Mouse (Mus musculus) frontal cortex, adult 2 months (tissue): ENCODE data around the gene Zfp800. TPM values are rescaled to one million over a fixed set of nuclear protein-coding genes. Genes with fewer than 3 reads are reported as not detected.

Source experiments
- DNase-seq, 2 experiments: peaks; one replicate each; pipeline ENCODE4 v3.0.0; 2022; ENCODE audit warnings: low spot score in 1 of 2; ENCODE audit errors: extremely low spot score in 1 of 2
- polyA plus RNA-seq: library from polyadenylated mRNA; depleted of rRNA; stranded (reverse); fragments of >200 nt; gene quantifications from 2 replicates; pipeline ENCODE4 v1.2.3, GENCODE M21; 2012

The Zfp800 gene
- polyA plus RNA-seq, 1 experiment, result 7.2 TPM

DNA sequence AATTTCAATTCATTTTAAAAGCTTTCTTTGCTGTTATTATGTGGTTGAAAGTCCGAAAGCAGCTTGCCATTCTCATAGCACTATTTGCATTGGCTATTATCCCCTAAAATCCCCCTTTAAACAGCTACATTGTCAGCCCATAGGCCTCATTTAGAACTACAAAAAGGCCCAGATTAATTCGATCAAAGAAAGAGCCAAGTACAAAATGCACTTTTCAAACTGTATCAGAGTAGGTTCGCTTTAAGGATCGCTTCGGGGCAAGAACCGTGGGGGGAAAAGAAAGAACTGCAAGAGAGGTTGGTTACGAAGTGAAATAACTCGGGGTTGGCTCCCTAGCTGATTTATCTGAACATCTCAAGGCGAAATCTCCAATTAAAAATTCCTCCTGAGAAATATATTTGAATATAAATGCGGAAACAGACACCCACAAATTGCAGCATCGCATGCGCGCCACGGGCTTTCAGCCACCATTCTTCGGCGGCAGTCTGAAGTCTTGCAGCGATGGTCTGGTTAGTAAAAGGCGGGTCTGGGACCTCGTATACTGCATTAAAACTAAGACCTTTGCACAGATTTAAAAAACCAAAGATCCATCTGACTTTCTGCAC lies 850 bp downstream of the Zfp800 start:
- no peak for DNase-seq

DNA sequence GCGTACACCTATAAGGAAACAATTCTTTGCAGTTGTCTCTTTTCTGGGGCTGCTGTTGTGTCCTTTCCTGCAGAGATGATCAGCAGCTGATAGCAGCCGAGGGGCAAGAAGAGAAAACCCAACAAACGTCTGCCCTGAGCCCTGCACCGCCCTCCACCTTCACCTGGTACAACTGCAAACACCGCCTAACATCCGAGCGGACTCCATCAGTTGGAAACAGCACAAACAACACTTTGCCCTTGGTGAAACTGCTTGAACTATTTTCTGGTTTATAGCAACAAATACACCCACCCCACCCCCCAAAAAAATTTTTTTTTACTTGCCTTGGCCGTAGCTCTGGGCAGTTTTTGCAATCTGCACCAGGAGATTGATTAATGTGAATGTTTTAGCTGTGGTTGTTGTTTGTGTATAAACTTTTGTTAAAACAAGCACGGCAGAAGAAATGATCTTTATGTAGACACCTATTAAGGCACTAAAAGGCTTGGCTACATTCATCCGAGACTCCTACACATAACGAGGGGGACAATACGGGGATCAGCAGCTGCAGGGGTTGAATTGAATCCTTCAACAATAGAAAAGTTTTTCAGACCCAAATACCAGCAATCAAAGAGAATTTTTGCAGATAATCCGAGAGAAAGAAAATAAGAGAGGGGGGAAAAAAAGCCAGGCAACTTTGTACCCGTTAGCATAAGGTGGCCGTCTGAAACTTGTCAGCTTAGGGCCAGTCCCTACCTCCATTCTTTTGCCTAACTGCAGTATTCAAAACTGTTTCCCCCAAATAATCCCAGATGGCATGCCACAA lies 1.6 kb downstream of the Zfp800 start:
- no peak for DNase-seq

DNA sequence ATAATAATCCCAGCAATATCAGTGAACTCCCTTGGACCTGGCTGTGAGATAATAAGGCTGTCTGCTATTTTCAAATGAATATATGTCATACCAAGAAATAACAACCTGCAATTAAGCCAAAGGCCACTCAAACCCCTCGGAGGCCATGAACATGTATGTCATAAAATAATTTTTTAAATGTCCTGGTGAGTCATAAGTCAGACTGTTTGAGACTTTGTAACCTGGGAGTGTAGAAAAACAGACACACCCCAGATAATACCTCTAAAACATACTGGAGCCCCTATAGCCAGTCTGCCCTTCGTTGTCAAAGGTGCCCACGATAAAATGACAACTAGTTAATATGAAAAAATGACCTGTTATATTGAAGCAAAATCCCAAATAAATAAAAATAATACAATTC lies 8.8 kb downstream of the Zfp800 start:
- no peak for DNase-seq

DNA sequence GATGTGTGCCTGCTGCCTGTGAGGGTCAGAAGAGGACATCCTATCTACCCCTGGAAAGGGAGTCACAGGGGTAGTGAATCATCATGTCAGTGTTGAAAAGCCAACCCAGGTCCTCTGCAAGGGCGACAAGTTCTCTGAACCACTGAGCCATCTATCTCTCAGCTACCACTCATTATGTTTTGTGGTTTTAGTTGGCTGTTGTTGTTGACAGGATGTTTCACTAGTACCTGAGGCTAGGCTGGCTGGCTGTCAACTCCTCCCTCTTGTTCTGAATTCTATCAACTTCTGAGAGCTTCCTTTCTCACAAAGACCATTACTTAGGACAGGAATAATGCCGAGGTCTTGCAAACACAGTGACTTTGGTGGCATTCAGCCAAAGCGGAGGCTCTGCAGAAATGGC lies 12.6 kb downstream of the Zfp800 start:
- DNase-seq, result no peak

DNA sequence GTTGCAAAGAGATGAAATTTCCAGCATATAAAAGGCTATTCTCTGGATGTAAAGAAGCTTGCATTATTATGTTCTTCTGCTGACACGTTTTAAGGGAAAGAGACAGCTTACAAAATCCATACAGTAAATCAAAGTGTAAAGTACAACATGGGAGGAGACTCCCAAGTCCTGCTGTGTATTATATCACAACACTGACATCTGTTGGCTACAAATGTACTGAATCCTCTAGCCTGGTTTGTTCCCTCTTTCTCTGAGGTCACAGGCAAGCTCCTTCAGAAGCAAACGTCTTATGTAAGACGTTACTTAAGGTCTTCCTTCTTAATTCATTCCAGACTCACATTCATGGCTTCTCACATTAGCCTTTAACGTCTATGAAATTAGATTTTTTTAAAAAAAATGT lies 15.8 kb downstream of the Zfp800 start:
- peak in 1 of 2 experiments; percentile 40 for DNase-seq

DNA sequence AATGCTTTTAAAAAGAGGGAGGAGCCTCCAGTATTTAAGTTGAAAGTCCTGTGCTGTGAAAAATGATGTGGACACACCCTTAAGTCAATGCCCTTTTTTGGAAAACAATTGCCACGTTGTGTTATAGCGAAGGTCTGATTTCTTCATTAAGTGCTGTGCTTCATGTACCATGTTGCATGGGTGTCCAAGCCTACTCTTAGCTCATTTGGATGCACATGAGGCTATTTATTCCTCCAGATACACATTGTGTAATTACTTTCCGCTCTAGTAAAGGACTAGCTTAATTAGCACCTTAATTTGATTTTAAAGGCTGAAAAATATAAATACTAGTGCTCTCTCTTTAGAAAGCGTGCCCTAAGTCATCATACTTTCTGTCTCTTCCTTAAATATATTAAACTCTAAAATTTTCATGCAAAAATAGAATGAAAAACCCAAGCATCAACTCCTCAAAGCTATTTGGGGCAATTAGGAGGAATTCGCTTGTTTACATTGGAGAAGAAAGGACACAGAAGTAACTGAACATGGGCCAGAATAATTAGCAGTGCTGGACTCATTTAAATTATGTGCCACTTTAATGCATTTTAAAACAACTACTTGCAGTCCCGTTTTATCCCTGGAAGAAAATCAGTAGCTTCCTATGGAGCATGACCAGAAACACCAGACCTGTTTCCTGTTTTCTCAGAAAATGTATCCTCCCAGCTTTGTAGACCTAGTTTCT lies 27.7 kb downstream of the Zfp800 start:
- DNase-seq, result no peak

DNA sequence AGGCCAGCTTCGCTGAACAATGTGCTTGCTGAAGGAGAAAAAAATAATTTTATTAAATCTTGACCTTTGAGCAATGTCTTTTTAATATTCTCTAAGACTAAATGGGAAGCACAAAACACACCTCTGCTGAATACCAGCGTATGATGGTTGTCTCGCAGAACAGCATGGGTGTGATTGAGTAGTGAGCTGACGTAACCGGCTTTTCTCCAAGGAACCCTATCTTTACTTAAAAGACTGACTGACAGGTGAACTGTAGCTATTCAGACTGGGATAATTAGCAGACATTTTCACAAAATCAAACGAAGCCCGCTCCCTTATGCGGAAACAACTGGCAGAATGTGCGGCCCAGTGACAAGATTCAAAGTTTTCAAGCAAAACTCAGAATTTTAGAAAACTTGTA lies 30.2 kb downstream of the Zfp800 start:
- DNase-seq, result no peak

DNA sequence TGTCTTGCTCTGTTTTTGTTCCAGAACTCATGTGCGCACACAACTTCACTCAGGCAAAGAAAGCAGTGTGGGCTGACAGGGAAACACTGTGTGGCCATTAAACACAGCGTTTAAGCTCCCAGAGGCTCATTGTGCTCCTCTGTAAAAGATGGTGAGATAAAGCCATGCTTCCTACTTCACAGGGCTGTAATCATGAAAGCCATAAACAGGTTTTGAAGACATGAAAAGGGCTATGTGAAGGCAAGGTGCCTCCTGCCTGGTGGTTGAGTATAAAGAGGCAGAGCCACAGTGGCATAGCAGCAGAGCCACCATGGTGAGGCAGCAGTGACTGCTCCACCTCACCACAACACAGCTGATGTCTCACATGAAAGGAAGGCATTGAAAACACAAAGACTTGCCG lies 46.7 kb downstream of the Zfp800 start:
- no peak for DNase-seq

DNA sequence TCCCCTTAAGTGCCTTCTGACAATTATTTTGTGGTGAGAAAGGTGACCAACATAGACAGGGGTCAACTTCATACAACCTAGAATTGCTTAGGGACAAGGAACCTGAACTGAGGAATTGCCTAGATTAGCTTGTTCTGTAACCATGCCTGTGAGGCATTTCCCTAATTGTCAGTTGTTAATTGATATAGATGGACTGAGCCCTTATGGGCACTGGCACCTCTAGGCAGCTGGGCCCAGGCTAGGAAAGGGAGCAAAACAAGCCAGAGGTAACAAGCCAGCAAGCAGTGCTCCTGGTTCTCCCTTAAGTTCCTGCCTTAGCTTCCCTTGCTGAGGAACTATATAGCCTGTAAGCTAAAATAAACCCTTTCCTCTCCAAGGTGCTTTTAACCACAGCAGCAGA lies 52.1 kb downstream of the Zfp800 start:
- DNase-seq, result no peak

DNA sequence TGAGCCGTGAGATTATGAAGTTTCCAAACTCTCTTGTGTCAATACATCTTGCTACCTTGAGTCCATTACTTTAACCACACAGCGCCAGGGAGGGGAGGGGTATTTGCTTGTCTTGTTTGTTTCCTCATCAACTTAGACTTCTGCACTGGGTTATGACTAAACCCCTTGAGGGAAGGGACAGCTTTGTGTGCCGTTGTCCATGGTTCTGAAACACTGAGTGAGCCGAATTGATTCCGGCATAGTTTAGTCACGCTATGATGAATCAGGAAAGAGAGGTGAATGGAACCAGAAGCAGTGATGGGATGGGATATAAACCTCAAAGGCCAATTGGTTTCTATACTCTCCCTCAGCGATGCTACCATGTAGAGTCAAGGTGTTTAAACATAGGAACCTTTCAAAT lies 52.6 kb downstream of the Zfp800 start:
- DNase-seq, result no peak

DNA sequence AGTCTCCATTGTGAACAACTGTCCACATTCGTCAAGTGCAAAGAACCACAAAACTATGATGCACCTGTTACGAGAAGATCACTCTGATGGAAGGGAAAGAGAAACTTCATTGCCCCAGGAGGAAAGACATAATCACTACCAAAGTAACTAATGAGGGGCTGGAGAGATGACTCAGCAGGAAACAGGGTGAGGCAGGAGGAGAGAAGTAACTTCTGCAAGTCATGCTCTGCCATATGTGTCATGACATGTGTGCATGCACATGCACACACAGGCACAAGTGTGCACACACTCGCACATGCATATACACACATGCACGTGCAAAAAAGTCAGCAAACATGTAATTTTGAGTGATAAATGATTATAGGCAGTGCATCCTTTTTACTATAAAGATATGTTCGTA lies 54.9 kb downstream of the Zfp800 start:
- no peak for DNase-seq

DNA sequence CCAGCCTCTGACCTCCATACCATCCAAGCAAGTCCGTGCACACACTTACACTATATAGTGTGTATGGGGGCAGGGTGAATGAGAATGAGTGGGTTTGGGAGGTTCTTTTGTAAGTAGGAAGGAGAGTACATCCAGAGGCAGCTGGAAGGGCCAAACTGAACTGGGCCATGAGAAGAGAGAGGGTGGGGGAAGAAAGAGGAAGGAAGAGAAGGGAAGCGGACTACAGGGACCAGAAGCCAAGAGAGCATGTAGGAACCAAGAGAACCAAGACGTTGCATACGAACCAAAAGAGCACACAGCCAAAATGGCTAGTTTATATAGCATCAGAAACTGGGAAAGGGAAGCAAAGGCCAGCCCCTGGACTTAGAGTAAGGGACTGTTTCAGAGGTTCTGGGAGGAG lies 56.6 kb downstream of the Zfp800 start:
- DNase-seq, result no peak

DNA sequence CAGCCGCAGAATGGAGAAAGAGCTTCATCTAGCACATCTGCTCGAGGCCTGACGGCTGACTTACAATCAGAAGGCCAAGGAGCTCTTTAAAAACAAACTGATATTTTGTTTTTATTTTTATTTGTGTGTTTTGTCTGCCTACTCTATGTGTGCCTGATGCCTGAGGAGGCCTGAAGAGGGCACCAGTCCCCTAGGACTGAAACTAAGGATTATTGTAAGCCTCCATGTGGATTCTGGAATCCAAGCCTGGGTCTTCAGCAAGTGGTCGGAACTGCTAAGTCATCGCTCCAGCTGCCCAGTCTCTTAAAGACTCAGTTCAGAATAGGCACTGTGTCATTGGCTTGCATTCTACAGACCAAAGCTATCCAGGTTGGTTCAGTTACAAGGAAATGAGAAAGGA lies 58.4 kb downstream of the Zfp800 start:
- DNase-seq, result no peak

DNA sequence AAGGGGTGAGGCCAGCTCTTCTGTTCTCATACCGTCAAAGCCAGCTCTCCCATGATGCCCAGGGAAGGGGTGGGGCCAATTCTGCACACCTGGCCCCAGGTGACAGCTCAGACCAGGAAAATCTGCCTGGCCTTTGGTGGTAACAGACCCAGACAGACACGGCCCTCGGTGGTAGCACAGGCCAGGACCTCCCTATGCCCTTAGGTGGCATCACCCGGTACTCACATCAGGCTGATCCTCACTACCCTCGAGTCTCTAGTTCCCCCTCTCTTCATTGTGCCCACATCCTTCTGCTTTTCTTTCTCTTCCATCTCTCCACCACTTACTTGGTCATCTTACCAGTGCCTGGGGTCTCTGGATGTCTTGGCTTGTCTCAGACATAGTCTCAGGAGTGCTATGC lies 64.1 kb downstream of the Zfp800 start:
- no peak for DNase-seq

DNA sequence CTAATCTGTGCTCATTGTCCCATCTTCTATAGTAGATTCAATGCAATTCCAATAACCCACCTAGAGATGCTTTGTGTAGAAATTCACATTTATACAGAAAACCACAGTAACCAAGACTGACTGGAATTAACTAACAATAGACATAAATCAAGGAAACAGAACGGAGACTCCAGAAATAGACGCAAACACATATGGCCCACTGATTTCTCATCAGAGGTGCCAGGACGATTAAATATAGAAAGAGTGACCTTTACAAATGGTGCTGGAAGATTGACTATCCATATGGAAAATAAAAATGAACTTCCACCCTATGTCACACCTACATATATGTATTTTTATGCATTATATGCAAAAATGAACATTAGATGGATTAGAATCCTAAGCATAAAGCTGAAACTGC lies 65.3 kb downstream of the Zfp800 start:
- peak in 1 of 2 experiments; percentile 33 for DNase-seq

DNA sequence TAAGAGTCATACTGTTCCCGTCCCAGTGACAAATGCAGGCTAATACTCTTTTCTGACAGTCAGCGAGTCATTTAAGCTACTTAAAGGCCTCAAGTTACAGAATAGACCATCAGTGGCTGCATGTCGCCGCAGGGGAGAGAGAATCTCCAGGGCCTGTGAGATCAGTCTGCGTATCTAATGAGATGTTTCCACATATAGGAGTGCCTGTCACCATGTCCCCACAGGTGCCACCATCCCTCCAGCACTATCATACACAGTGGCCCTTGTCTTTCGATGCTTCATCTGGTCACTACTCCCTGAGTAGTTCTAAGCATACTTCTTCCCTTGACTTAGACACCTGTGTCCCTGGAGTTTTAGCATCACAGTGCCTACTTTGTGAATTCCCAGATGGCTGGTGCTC lies 68.0 kb downstream of the Zfp800 start:
- DNase-seq, result no peak

DNA sequence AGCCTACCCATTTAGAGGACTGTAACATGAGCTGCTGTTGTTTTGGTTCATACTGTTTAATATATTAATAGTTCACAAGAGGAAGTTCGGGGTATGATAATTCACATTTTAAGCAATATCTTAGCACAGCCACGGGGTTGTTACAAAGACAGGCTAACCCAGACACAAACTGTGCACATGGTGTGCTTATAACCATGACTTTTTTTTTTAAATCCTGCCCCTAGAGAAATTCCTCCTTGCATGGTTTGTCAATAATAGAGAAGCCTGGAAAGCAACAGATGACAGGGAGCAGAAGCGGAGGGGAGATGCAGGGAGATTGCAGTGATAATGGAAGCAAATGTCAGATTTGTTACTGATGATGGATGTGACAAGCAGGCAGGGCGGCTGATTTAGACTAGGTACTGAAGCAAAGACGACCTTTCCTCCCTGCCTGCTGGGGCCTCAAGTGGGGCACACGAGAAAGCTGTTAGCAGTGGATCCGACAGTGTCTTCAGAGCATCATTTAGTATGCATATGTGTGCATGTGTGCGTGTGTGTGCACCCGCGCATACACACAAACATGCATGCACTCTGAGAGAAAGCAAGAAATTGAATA lies 68.7 kb downstream of the Zfp800 start:
- no peak for DNase-seq

DNA sequence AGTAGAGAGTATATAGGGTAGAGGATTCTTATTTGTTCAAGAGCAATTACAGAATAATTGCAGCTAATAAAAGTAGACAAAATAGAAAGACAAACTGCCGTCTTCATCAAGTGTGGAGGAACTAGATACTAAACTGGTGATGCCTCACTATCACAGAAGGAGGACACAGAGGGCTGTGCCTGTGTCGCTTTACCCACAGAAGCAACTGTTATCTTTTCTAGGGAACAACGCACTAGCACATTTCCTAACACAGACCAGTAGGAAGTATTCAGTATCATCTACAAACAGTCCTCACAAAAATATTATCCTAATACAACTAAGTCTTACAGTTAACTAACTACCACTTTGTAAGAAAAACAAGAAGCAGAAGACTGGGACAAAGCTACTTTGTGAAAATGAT lies 71.1 kb downstream of the Zfp800 start:
- DNase-seq, result no peak

DNA sequence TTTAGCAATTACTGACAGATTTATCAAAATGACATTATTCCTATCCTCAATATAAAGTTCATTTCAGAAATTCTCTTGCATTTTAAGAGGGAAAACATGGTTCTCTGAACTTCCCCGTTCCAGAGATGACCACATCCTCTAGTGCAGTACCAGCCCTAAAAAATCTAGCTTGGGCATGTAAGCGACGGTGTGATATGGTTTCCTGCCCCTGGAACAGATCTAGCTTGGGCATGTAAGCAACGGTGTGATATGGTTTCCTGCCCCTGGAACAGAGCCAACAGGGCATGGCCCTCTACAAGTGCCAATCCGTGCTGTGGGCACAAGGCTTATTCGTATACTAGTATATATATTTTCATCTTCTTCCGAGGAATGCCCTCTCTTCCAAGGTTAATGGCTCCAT lies 75.4 kb downstream of the Zfp800 start:
- DNase-seq, result no peak

DNA sequence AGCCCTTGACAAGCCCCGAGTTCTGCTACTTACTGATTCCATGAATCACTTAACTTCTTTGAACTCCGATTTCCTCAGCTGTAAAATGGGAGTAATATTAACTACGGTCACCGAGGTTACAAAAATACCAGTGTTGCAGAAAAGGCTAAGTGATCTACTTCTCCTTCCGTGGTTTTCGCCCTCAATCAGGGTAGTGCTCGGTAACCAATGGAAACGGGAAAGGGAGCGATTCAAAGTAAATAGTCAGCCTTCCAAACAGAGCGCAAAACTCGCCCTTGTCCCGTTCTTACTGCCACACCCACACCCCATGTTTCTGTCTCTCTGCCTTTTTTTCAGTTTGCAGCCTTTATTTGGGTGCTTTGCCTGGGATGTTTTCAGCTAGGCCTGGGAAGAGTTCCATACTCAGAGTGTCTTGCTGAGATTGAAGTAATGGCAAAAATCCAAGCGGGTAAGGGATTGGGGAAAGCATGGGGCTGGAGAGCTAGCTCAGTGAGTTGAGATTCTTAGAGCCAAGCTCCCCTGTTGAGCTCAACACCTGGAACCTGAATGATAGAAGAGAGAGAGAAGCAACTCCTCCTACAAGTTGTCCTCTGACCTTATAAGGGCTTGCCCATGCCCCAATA lies 78.0 kb downstream of the Zfp800 start:
- peak in 1 of 2 experiments; percentile 12 for DNase-seq
